Mouse (Mus musculus): ENCODE results near the gene Tmed6. TPM values are rescaled to one million over a fixed set of nuclear protein-coding genes. Genes with fewer than 3 reads are reported as not detected.
"Not testable (repeated sequence)": the region's sequence is repeated elsewhere in the genome, so short reads cannot be mapped to it uniquely, and the experiment has no call there.

The Tmed6 gene
- 34.2 and 73.3 TPM in 2 replicates for polyA plus RNA-seq (2015; fragmentation: Nextera tagmentation; extraction: Ambion mirVana)

GRCm38 (mm10) chr8:107065511-107066496, at the start of gene Tmed6:
Gene Tmed6 (minus strand): TSS chr8:107065644.
- Histone ChIP-seq H3K36me3 (peaks cover 6% of the 10 kb centered on the region), H3K4me3 (replicated peaks) (no peak within 1 kb of the TSS), H3K4me2 (replicated peaks) (peak within 1 kb of the TSS; percentile 15; the same call in 1 of the 2 replicates), H3K4me1 (replicated peaks) (0 out of 2 replicates have a peak, but pooled peaks cover 2% of the 10 kb centered on the region), H3K27ac (no peak within 1 kb of the TSS), H3K9ac (no peak within 1 kb of the TSS), H3K27me3 (replicated peaks) (no peaks in the 10 kb centered on the region), H3K9me3 (no peaks in the 10 kb centered on the region)
- ATAC-seq: peak; percentile 84
- WGBS: 44% methylated on average over 17 of the region's 17 CpGs

DNA sequence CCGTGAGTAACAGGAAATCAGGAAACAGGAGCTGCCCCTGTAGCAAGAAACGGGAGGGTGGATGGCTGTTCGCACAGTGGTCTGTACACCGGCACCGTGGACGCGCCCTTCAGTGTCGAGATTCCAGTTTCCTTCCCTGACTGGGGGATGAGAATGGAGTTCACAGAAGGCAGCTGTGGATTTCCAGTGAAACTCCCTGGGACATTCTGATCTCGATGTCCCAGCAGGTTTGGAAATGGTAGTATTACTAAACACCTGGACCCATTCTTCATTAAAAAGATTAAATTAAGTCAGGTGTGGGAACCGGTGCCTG, 49.5 kb upstream of the Tmed6 start:
- Histone ChIP-seq H3K9me3 (no peaks in the 10 kb centered on the region), H3K4me1 (replicated peaks) (peaks cover 22% of the 10 kb centered on the region; the same call in 1 of the 2 replicates), H3K4me2 (replicated peaks) (peak overlapping the region; percentile 38), H3K4me3 (replicated peaks) (no peak overlapping the region), H3K27ac (peak overlapping the region; percentile 62), H3K27me3 (replicated peaks) (no peaks in the 10 kb centered on the region), H3K9ac (no peak overlapping the region), H3K36me3 (no peaks in the 10 kb centered on the region)
- ATAC-seq: no peak
- WGBS: 39% methylated on average over 10 of the region's 10 CpGs

DNA sequence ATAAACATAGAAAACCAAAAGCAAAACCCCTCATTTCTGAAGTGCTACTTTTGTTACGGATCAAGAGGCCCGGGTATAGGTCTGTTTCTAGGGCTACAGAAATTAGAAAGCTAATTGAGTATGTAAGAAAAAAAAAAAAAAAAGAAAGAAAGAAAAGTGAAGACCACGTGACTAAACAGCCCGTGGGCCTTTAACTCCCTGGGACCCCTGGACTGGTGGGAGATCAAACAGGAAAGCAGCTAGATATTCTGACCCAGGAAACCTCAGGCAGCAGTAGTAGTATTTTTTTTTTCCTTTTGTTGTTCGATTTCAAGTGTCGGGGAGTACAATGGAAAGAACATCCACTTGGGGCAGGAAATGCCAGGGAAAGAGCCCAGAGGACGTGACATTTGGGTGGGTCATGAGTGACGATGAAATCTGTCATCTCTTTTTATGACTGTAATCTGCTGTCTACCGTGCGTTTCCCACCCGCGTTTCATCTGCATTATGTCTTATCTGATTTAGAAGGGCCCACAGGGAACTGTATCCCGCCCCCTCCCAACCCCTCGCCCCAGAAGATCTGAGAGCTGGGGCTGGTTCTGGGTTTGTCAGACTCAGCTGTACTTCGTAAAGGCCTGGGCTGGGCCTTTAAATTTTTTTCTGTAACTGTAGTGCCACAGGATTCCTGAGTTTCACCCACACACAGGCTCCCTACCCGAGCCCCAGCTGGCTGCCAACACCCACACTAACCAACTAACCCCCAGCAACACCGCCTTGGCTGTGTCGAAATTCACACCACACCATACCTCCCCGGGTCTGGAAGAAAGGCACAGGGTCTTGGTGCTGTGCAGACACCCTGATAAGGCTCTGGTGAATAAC, 48.9 kb upstream of the Tmed6 start:
- Histone ChIP-seq H3K9me3 (no peaks in the 10 kb centered on the region), H3K36me3 (no peaks in the 10 kb centered on the region), H3K27ac (peak overlapping the region; percentile 62), H3K9ac (no peak overlapping the region), H3K4me3 (replicated peaks) (no peak overlapping the region), H3K27me3 (replicated peaks) (no peaks in the 10 kb centered on the region), H3K4me1 (replicated peaks) (peaks cover 22% of the 10 kb centered on the region; the same call in 1 of the 2 replicates), H3K4me2 (replicated peaks) (peak overlapping the region; percentile 38)
- WGBS: 33% methylated on average over 19 of the region's 19 CpGs
- ATAC-seq: no peak

DNA sequence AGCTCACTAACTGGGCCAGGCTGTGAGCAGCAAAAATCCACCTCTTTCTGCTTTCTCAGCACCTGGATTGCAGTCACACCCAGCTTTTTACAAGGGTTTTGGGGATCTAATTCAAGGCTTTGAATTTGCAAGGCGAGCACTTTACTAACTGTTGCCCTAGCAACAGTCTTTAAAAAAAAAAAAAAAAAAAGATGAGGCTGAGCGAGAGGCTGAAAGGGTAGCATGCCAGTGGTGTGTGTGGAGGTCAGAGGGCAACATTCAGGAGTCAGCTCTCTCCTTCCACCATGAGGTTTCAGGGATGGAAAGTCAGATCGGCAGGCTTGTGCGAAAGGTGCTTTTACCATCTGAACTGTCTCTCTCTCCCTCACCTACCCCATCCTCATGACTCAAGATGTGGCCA, 47.8 kb upstream of the Tmed6 start:
- H3K4me3 ChIP-seq (replicated peaks): no peak overlapping the region
- no peaks in the 10 kb centered on the region for H3K27me3 ChIP-seq (replicated peaks)
- H3K9ac ChIP-seq: no peak overlapping the region
- H3K36me3 ChIP-seq: no peaks in the 10 kb centered on the region
- 73% methylated on average over 4 of the region's 4 CpGs for WGBS
- peaks cover 22% of the 10 kb centered on the region; the same call in 1 of the 2 replicates for H3K4me1 ChIP-seq (replicated peaks)
- ATAC-seq: no peak
- no peak overlapping the region for H3K27ac ChIP-seq
- H3K4me2 ChIP-seq (replicated peaks): no peak overlapping the region
- no peaks in the 10 kb centered on the region for H3K9me3 ChIP-seq

GRCm38 (mm10) chr8:107111340-107112105, 46.1 kb upstream of the Tmed6 start:
- 84% methylated on average over 10 of the region's 11 CpGs for WGBS
- H3K4me2 ChIP-seq (replicated peaks): no peak overlapping the region
- no peak overlapping the region for H3K27ac ChIP-seq
- H3K4me3 ChIP-seq (replicated peaks): no peak overlapping the region
- H3K27me3 ChIP-seq (replicated peaks): no peaks in the 10 kb centered on the region
- no peaks in the 10 kb centered on the region for H3K9me3 ChIP-seq
- H3K4me1 ChIP-seq (replicated peaks): peaks cover 16% of the 10 kb centered on the region; the same call in 1 of the 2 replicates
- ATAC-seq: no peak
- H3K9ac ChIP-seq: no peak overlapping the region
- no peaks in the 10 kb centered on the region for H3K36me3 ChIP-seq

DNA sequence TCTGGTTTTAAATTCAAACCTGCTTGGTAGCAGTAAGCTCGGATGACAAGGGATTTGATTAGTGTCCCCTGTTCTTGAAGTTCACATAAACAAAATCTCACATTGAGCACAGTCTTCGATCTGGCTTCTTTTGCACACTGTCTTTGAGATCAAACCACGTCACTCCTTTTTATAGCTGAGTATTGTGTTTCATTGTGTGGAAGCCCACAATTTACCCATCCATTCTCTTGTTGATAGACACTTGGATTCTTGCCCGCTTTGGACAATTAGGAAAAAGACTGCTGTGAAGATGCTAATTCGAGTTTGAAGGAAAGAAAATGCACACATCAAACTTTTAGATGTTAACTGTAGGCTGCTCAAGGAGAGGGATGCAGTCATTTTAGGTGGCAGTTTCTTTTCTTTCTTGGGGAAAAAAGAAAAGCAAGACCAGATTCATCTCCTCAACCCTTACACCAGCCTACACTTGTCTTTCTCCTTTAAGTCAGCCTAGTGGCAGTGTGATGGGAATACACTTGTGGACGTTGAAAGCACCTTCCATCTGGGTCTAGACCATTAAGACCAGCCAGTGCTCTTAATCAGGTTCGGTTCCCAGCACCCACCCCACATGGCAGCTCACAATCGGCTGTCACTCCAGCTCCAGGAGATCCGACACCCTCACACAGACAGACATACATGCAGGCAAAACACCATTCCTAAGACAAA, 45.3 kb upstream of the Tmed6 start:
- no peaks in the 10 kb centered on the region for H3K27me3 ChIP-seq (replicated peaks)
- H3K4me2 ChIP-seq (replicated peaks): no peak overlapping the region
- ATAC-seq: no peak
- no peak overlapping the region for H3K9ac ChIP-seq
- 73% methylated on average over 9 of the region's 9 CpGs for WGBS
- H3K4me3 ChIP-seq (replicated peaks): no peak overlapping the region
- no peak overlapping the region for H3K27ac ChIP-seq
- H3K4me1 ChIP-seq (replicated peaks): peaks cover 13% of the 10 kb centered on the region; the same call in 1 of the 2 replicates
- H3K9me3 ChIP-seq: no peaks in the 10 kb centered on the region
- H3K36me3 ChIP-seq: no peaks in the 10 kb centered on the region

GRCm38 (mm10) chr8:107109816-107110435, 44.5 kb upstream of the Tmed6 start:
- Histone ChIP-seq H3K9me3 (no peaks in the 10 kb centered on the region), H3K4me3 (replicated peaks) (no peak overlapping the region), H3K36me3 (no peaks in the 10 kb centered on the region), H3K4me2 (replicated peaks) (no peak overlapping the region), H3K9ac (no peak overlapping the region), H3K27me3 (replicated peaks) (no peaks in the 10 kb centered on the region), H3K4me1 (replicated peaks) (peaks cover 12% of the 10 kb centered on the region; the same call in 1 of the 2 replicates), H3K27ac (no peak overlapping the region)
- WGBS: 76% methylated on average over 5 of the region's 5 CpGs
- ATAC-seq: no peak

GRCm38 (mm10) chr8:107108978-107109720, 43.7 kb upstream of the Tmed6 start:
- Histone ChIP-seq H3K9me3 (no peaks in the 10 kb centered on the region), H3K4me2 (replicated peaks) (peak overlapping the region; percentile 39), H3K4me1 (replicated peaks) (peaks cover 5% of the 10 kb centered on the region; the same call in 1 of the 2 replicates), H3K9ac (no peak overlapping the region), H3K27me3 (replicated peaks) (no peaks in the 10 kb centered on the region), H3K36me3 (no peaks in the 10 kb centered on the region), H3K27ac (no peak overlapping the region), H3K4me3 (replicated peaks) (peak overlapping the region; percentile 7)
- WGBS: 48% methylated on average over 23 of the region's 23 CpGs
- ATAC-seq: no peak

GRCm38 (mm10) chr8:107108089-107108488, 42.6 kb upstream of the Tmed6 start:
- H3K4me2 ChIP-seq (replicated peaks); ATAC-seq; H3K9ac ChIP-seq; H3K36me3 ChIP-seq; H3K9me3 ChIP-seq; H3K4me3 ChIP-seq (replicated peaks); H3K27ac ChIP-seq; H3K4me1 ChIP-seq (replicated peaks); H3K27me3 ChIP-seq (replicated peaks): not testable (repeated sequence)
- WGBS: 92% methylated on average over 5 of the region's 5 CpGs

- no peak for ATAC-seq
These were observed 39.1 kb upstream of the Tmed6 start for GRCm38 (mm10) chr8:107104547-107104946.

More at GRCm38 (mm10) chr8:107104547-107104946, 39.1 kb upstream of the Tmed6 start:
- Histone ChIP-seq H3K27me3 (replicated peaks) (no peaks in the 10 kb centered on the region), H3K4me3 (replicated peaks) (no peak overlapping the region), H3K27ac (no peak overlapping the region), H3K9ac (no peak overlapping the region), H3K9me3 (no peaks in the 10 kb centered on the region), H3K4me2 (replicated peaks) (no peak overlapping the region), H3K4me1 (replicated peaks) (peaks cover 4% of the 10 kb centered on the region; the same call in 1 of the 2 replicates), H3K36me3 (no peaks in the 10 kb centered on the region)
- WGBS: 8% methylated on average over 4 of the region's 4 CpGs
